Mouse (Mus musculus): ENCODE measurements around the gene Tlx1.

GRCm38 (mm10) chr19:45160523-45160922 is 10.0 kb downstream of the Tlx1 start:
- no peak for TF ChIP-seq CTCF (IDR thresholded peaks at IDR 0.05)
- no peak for TF ChIP-seq EP300 (IDR thresholded peaks at IDR 0.05)

Measured in lung, postnatal 0 days (tissue).